Mouse (Mus musculus): ENCODE measurements around the gene Gm11042.

DNA sequence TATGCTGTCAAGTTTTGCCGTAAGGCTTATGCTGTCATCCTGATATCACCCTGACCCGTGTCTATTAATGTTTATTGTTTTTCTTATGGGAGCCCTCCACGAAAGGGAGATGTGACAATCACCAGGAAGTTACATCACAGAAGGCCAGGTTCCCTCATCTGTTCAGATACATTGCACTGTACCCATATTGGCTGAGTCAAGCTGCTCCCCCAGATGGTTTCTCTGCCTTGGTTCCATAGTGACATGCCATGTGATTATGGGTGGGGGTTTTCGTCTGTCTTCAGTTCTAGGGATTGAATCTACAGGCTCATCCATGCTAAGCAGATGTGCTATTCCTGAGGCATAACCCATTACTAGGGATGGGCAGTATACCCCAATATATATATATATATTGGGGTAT lies 34.8 kb downstream of the Gm11042 start:
- no peak for TF ChIP-seq CTCF (IDR thresholded peaks at IDR 0.05; ENCODE audit: low read depth)
- no peak for TF ChIP-seq EP300 (IDR thresholded peaks at IDR 0.05; ENCODE audit: low read depth)

Data from liver, postnatal 0 days (tissue).